Mouse (Mus musculus): ENCODE data around the gene Napsa. TPM values are rescaled to one million over a fixed set of nuclear protein-coding genes. Genes with fewer than 3 reads are reported as not detected.

The Napsa gene
- polyA plus RNA-seq, 1 experiment from 2014 or later = 0.33 TPM

- WGBS = 54% methylated on average over 18 of the region's 18 CpGs
- ATAC-seq (ENCODE audit: low FRiP score) = peak; percentile 50; the same call in 1 of the 2 replicates
- DNase-seq (ENCODE audit: low spot score, missing footprints) = peak; percentile 97
Measured at GRCm38 (mm10) chr7:44560435-44561400, 11.5 kb upstream of the Napsa start.

GRCm38 (mm10) chr7:44563284-44563683 lies 8.9 kb upstream of the Napsa start:
- H3K27ac ChIP-seq (ENCODE audit: low read depth, low read length) = no peak overlapping the region
- ATAC-seq (ENCODE audit: low FRiP score) (no peak), DNase-seq (ENCODE audit: low spot score, missing footprints) (peak; percentile 41)
- H3K4me1 ChIP-seq (ENCODE audit: control insufficient read depth, insufficient read depth, low read length) = no peaks in the 10 kb centered on the region
- no peaks in the 10 kb centered on the region for H3K9me3 ChIP-seq (ENCODE audit: control insufficient read depth, low read length)
- no peak overlapping the region for H3K9ac ChIP-seq (ENCODE audit: low read length)
- WGBS = 53% methylated on average over 8 of the region's 8 CpGs
- no peak overlapping the region for H3K4me2 ChIP-seq
- H3K27me3 ChIP-seq (ENCODE audit: control insufficient read depth, insufficient read depth, low read length) = no peaks in the 10 kb centered on the region
- no peak overlapping the region for H3K4me3 ChIP-seq (ENCODE audit: low read depth, low read length)
- H3K36me3 ChIP-seq (ENCODE audit: control insufficient read depth, insufficient read depth, low read length) = no peaks in the 10 kb centered on the region

More at GRCm38 (mm10) chr7:44560435-44561400, 11.5 kb upstream of the Napsa start:
- H3K27me3 ChIP-seq (ENCODE audit: control insufficient read depth, insufficient read depth, low read length) = no peaks in the 10 kb centered on the region
- no peak overlapping the region for H3K4me2 ChIP-seq
- no peak overlapping the region for H3K9ac ChIP-seq (ENCODE audit: low read length)
- no peaks in the 10 kb centered on the region for H3K4me1 ChIP-seq (ENCODE audit: control insufficient read depth, insufficient read depth, low read length)
- no peaks in the 10 kb centered on the region for H3K9me3 ChIP-seq (ENCODE audit: control insufficient read depth, low read length)
- no peak overlapping the region for H3K4me3 ChIP-seq (ENCODE audit: low read depth, low read length)
- no peak overlapping the region for H3K27ac ChIP-seq (ENCODE audit: low read depth, low read length)
- no peaks in the 10 kb centered on the region for H3K36me3 ChIP-seq (ENCODE audit: control insufficient read depth, insufficient read depth, low read length)

- H3K36me3 ChIP-seq (ENCODE audit: control insufficient read depth, insufficient read depth, low read length) = no peaks in the 10 kb centered on the region
- no peaks in the 10 kb centered on the region for H3K27me3 ChIP-seq (ENCODE audit: control insufficient read depth, insufficient read depth, low read length)
- H3K9me3 ChIP-seq (ENCODE audit: control insufficient read depth, low read length) = no peaks in the 10 kb centered on the region
- no peak overlapping the region for H3K9ac ChIP-seq (ENCODE audit: low read length)
- no peak overlapping the region for H3K4me3 ChIP-seq (ENCODE audit: low read depth, low read length)
- DNase-seq (ENCODE audit: low spot score, missing footprints) (no peak), ATAC-seq (ENCODE audit: low FRiP score) (no peak)
- H3K4me1 ChIP-seq (ENCODE audit: control insufficient read depth, insufficient read depth, low read length) = no peaks in the 10 kb centered on the region
- no peak overlapping the region for H3K27ac ChIP-seq (ENCODE audit: low read depth, low read length)
- H3K4me2 ChIP-seq = no peak overlapping the region
- WGBS = 84% methylated on average over 10 of the region's 10 CpGs
Measured at GRCm38 (mm10) chr7:44564486-44564885, 7.7 kb upstream of the Napsa start.

- H3K36me3 ChIP-seq (ENCODE audit: control insufficient read depth, insufficient read depth, low read length) = no peaks in the 10 kb centered on the region
- no peak overlapping the region for H3K4me3 ChIP-seq (ENCODE audit: low read depth, low read length)
- ATAC-seq (ENCODE audit: low FRiP score) = no peak
- H3K27me3 ChIP-seq (ENCODE audit: control insufficient read depth, insufficient read depth, low read length) = no peaks in the 10 kb centered on the region
- H3K27ac ChIP-seq (ENCODE audit: low read depth, low read length) = no peak overlapping the region
- H3K9ac ChIP-seq (ENCODE audit: low read length) = no peak overlapping the region
- DNase-seq (ENCODE audit: low spot score, missing footprints) = no peak
- no peak overlapping the region for H3K4me2 ChIP-seq
- no peaks in the 10 kb centered on the region for H3K9me3 ChIP-seq (ENCODE audit: control insufficient read depth, low read length)
- WGBS = 74% methylated on average over 6 of the region's 6 CpGs
- no peaks in the 10 kb centered on the region for H3K4me1 ChIP-seq (ENCODE audit: control insufficient read depth, insufficient read depth, low read length)
Measured at GRCm38 (mm10) chr7:44565414-44565813, 6.8 kb upstream of the Napsa start.

GRCm38 (mm10) chr7:44568803-44569202 lies 3.4 kb upstream of the Napsa start:
- no peak for ATAC-seq (ENCODE audit: low FRiP score)
- no peak overlapping the region for H3K9ac ChIP-seq (ENCODE audit: low read length)
- no peaks in the 10 kb centered on the region for H3K36me3 ChIP-seq (ENCODE audit: control insufficient read depth, insufficient read depth, low read length)
- H3K4me1 ChIP-seq (ENCODE audit: control insufficient read depth, insufficient read depth, low read length) = peaks cover 3% of the 10 kb centered on the region; the same call in 1 of the 2 replicates
- no peak overlapping the region for H3K4me3 ChIP-seq (ENCODE audit: low read depth, low read length)
- H3K9me3 ChIP-seq (ENCODE audit: control insufficient read depth, low read length) = no peaks in the 10 kb centered on the region
- H3K27ac ChIP-seq (ENCODE audit: low read depth, low read length) = no peak overlapping the region
- WGBS = 82% methylated on average over 9 of the region's 9 CpGs
- H3K27me3 ChIP-seq (ENCODE audit: control insufficient read depth, insufficient read depth, low read length) = no peaks in the 10 kb centered on the region
- DNase-seq (ENCODE audit: low spot score, missing footprints) = peak; percentile 66
- no peak overlapping the region for H3K4me2 ChIP-seq

GRCm38 (mm10) chr7:44570989-44571388 lies 1.2 kb upstream of the Napsa start:
- H3K27ac ChIP-seq (ENCODE audit: low read depth, low read length) = no peak overlapping the region

DNA sequence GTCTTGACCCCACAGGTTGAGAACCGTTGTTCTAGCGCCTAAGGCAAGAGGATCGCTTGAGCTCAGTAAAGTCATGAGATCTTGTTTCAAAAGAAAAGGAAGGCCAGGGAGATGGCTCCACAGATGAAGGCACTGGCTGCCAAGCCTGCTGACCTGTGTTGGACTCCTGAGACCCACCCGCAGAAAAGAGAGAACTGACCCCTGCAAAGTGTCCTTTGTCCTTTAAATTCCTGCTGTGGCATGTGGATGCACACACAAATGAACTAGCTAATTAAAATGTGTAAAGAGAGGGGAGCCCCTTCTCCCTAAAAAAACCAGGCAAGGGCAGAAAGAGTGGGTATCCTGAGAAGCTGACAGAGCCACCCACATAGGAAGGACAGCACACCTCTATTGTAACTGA lies 369 bp upstream of the Napsa start:
- 39% methylated on average over 4 of the region's 4 CpGs for WGBS
- no peaks in the 10 kb centered on the region for H3K36me3 ChIP-seq (ENCODE audit: control insufficient read depth, insufficient read depth, low read length)
- no peak overlapping the region for H3K27ac ChIP-seq (ENCODE audit: low read depth, low read length)
- H3K27me3 ChIP-seq (ENCODE audit: control insufficient read depth, insufficient read depth, low read length) = no peaks in the 10 kb centered on the region
- peaks cover 3% of the 10 kb centered on the region; the same call in 1 of the 2 replicates for H3K4me1 ChIP-seq (ENCODE audit: control insufficient read depth, insufficient read depth, low read length)
- H3K9me3 ChIP-seq (ENCODE audit: control insufficient read depth, low read length) = no peaks in the 10 kb centered on the region
- H3K9ac ChIP-seq (ENCODE audit: low read length) = no peak overlapping the region
- DNase-seq (ENCODE audit: low spot score, missing footprints) (peak; percentile 51), ATAC-seq (ENCODE audit: low FRiP score) (no peak)
- H3K4me3 ChIP-seq (ENCODE audit: low read depth, low read length) = no peak overlapping the region
- no peak overlapping the region for H3K4me2 ChIP-seq

More at GRCm38 (mm10) chr7:44570989-44571388, 1.2 kb upstream of the Napsa start:
- no peaks in the 10 kb centered on the region for H3K9me3 ChIP-seq (ENCODE audit: control insufficient read depth, low read length)
- H3K27me3 ChIP-seq (ENCODE audit: control insufficient read depth, insufficient read depth, low read length) = no peaks in the 10 kb centered on the region
- H3K4me3 ChIP-seq (ENCODE audit: low read depth, low read length) = no peak overlapping the region
- DNase-seq (ENCODE audit: low spot score, missing footprints) (peak; percentile 39), ATAC-seq (ENCODE audit: low FRiP score) (no peak)
- no peaks in the 10 kb centered on the region for H3K36me3 ChIP-seq (ENCODE audit: control insufficient read depth, insufficient read depth, low read length)
- H3K4me1 ChIP-seq (ENCODE audit: control insufficient read depth, insufficient read depth, low read length) = peaks cover 3% of the 10 kb centered on the region; the same call in 1 of the 2 replicates
- no peak overlapping the region for H3K4me2 ChIP-seq
- no peak overlapping the region for H3K9ac ChIP-seq (ENCODE audit: low read length)
- 83% methylated on average over 6 of the region's 6 CpGs for WGBS

DNA sequence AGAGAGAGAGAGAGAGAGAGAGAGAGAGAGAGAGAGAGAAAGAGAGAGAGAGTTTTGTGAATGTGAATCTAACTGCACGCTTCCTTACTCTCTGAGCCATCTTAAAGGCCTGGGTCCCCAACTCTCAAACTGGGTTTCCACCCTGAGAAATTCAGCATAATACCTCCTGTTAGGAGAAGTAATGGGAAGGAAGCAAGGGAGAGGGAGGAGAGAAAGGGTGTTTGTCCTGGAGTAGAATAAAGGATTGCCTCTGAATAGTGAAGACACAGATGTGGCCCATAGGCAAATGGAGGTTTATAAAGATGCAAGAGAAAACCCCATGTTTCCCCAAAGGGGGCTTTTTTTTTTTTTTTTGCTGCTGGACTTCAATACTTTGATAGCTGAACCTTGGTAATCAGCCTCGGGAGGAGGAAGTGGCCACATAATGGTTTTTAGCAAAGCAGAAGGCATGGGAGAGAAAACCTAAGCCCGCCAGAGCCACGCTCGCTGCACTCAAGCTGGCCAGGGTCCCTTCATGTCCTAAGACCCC lies 840 bp downstream of the Napsa start:
- peaks cover 3% of the 10 kb centered on the region; the same call in 1 of the 2 replicates for H3K4me1 ChIP-seq (ENCODE audit: control insufficient read depth, insufficient read depth, low read length)
- no peak overlapping the region for H3K4me3 ChIP-seq (ENCODE audit: low read depth, low read length)
- DNase-seq (ENCODE audit: low spot score, missing footprints) (peak; percentile 39), ATAC-seq (ENCODE audit: low FRiP score) (no peak)
- no peaks in the 10 kb centered on the region for H3K9me3 ChIP-seq (ENCODE audit: control insufficient read depth, low read length)
- WGBS = 80% methylated on average over 5 of the region's 5 CpGs
- no peak overlapping the region for H3K27ac ChIP-seq (ENCODE audit: low read depth, low read length)
- H3K36me3 ChIP-seq (ENCODE audit: control insufficient read depth, insufficient read depth, low read length) = no peaks in the 10 kb centered on the region
- H3K9ac ChIP-seq (ENCODE audit: low read length) = no peak overlapping the region
- H3K4me2 ChIP-seq = no peak overlapping the region
- no peaks in the 10 kb centered on the region for H3K27me3 ChIP-seq (ENCODE audit: control insufficient read depth, insufficient read depth, low read length)

GRCm38 (mm10) chr7:44576333-44576844 lies 4.2 kb downstream of the Napsa start:
- H3K4me1 ChIP-seq (ENCODE audit: control insufficient read depth, insufficient read depth, low read length) = peaks cover 3% of the 10 kb centered on the region; the same call in 1 of the 2 replicates
- peaks cover 2% of the 10 kb centered on the region; the same call in 1 of the 2 replicates for H3K9me3 ChIP-seq (ENCODE audit: control insufficient read depth, low read length)
- WGBS = 55% methylated on average over 5 of the region's 5 CpGs
- no peak overlapping the region for H3K4me3 ChIP-seq (ENCODE audit: low read depth, low read length)
- no peak for ATAC-seq (ENCODE audit: low FRiP score)
- H3K4me2 ChIP-seq = no peak overlapping the region
- H3K27ac ChIP-seq (ENCODE audit: low read depth, low read length) = no peak overlapping the region
- no peaks in the 10 kb centered on the region for H3K36me3 ChIP-seq (ENCODE audit: control insufficient read depth, insufficient read depth, low read length)
- DNase-seq (ENCODE audit: low spot score, missing footprints) = peak; percentile 17
- no peaks in the 10 kb centered on the region for H3K27me3 ChIP-seq (ENCODE audit: control insufficient read depth, insufficient read depth, low read length)
- no peak overlapping the region for H3K9ac ChIP-seq (ENCODE audit: low read length)

Data from midbrain, embryonic 11.5 days (tissue).